Mouse (Mus musculus) liver, adult 2 months (tissue): ENCODE data around the gene Tm6sf2. TPM values are rescaled to one million over a fixed set of nuclear protein-coding genes. Genes with fewer than 3 reads are reported as not detected.

Experiments
- DNase-seq: peaks from one replicate; pipeline ENCODE4 v3.0.0-alpha.2; 2011; ENCODE audit warnings: low read depth, low spot score; ENCODE audit errors: extremely low read depth
- H3K27ac ChIP-seq: fragments of 200-500 bp; replicated peaks from 2 replicates; pipeline ENCODE4 v1.5.1; 2012; ENCODE audit warnings: low read depth, mild to moderate bottlenecking, control low read depth, inconsistent platforms, low read length; ENCODE audit not compliant: insufficient read depth
- H3K27me3 ChIP-seq: fragments of 200-500 bp; 2 replicates; pipeline ENCODE4 v1.6.1; 2012; ENCODE audit warnings: mild to moderate bottlenecking, moderate library complexity, low read length, inconsistent platforms; ENCODE audit not compliant: control insufficient read depth, insufficient read depth
- H3K36me3 ChIP-seq: fragments of 200-500 bp; 2 replicates; pipeline ENCODE4 v1.6.1; 2012; ENCODE audit warnings: low read length, inconsistent platforms; ENCODE audit not compliant: control insufficient read depth, insufficient read depth
- H3K4me1 ChIP-seq: fragments of 200-500 bp; 2 replicates; pipeline ENCODE4 v1.6.1; 2011; ENCODE audit warnings: low read length; ENCODE audit not compliant: control insufficient read depth, insufficient read depth
- H3K4me3 ChIP-seq: fragments of 200-500 bp; 2 replicates; pipeline ENCODE4 v1.5.1; 2011; ENCODE audit warnings: low read depth, mild to moderate bottlenecking, control low read depth, low read length, moderate library complexity; ENCODE audit not compliant: insufficient read depth
- H3K79me2 ChIP-seq: fragments of 200-500 bp; 2 replicates; pipeline ENCODE4 v1.6.1; 2012; ENCODE audit warnings: inconsistent platforms, mild to moderate bottlenecking, low read length, moderate library complexity; ENCODE audit not compliant: control insufficient read depth, insufficient read depth
- H3K9ac ChIP-seq: fragments of 200-500 bp; 2 replicates; pipeline ENCODE4 v1.6.1; 2012; ENCODE audit warnings: low read depth, mild to moderate bottlenecking, control low read depth, inconsistent platforms, low read length
- CTCF ChIP-seq: fragments of 200-500 bp; IDR thresholded peaks from 2 replicates; pipeline ENCODE4 v1.5.1; 2011; ENCODE audit warnings: low read depth, low read length, control low read depth
- POLR2A ChIP-seq: fragments of 200-500 bp; IDR thresholded peaks from 2 replicates; pipeline ENCODE4 v1.6.1; 2011; ENCODE audit warnings: low read length, control low read depth; ENCODE audit not compliant: insufficient read depth; ENCODE audit errors: extremely low read depth
- WGBS: fragments of 180-500 bp; shearing (Covaris S2); methylation state at CpG from one replicate; pipeline ENCODE4 v1.1.7; 2018; 5-methylcytosine and 5-hydroxymethylcytosine counted together
- polyA plus RNA-seq: library from polyadenylated mRNA; depleted of rRNA; stranded (reverse); fragments of >200 nt; gene quantifications from 2 replicates; pipeline ENCODE4 v1.2.3, GENCODE M21; 2012
- total RNA-seq: library from RNA; depleted of rRNA; stranded (reverse); fragments of >200 nt; gene quantifications from 2 replicates; pipeline ENCODE4 v1.2.3, GENCODE M21; 2014

Tm6sf2 gene
- total and polyA plus RNA-seq, 2 experiments: 43.8 to 152 TPM

DNA sequence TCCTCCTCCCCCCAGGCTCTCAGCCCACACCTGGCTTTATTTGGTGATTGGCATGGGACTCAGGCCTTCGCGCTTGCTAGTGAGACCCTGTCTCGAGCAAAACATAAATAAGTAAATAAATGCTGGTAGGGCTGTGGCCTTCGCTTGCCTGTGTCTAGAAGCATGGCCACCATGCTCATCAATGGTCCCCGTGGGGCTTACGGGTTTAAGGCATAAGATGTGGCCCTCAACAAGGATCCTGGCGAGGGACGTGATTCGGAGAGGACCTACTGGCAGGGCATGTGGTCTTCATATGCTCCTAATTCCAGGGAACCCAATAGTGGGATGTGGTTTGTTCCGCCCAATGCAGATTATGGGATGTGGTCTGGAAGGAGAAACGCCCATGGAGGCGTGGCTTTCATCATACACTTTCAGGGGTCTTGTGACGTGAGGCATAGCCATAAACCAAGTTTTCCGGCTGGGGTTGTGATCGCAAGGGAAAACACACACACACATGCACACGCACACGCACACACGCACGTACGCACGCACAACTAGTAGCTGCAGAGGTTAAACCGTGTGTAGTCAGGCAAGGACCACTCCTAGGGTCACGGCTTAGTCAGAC, 38.6 kb downstream of the Tm6sf2 start:
- no peaks in the 10 kb centered on the region for H3K79me2 ChIP-seq
- H3K9ac ChIP-seq: no peak overlapping the region
- H3K27ac ChIP-seq: no peak overlapping the region
- DNase-seq: no peak
- no peaks in the 10 kb centered on the region for H3K4me1 ChIP-seq
- TF ChIP-seq CTCF (no peak), POLR2A (no peak)
- H3K4me3 ChIP-seq: no peak overlapping the region
- H3K27me3 ChIP-seq: peaks cover 15% of the 10 kb centered on the region
- H3K36me3 ChIP-seq: no peaks in the 10 kb centered on the region
- WGBS: 54% methylated on average over 23 of the region's 23 CpGs

DNA sequence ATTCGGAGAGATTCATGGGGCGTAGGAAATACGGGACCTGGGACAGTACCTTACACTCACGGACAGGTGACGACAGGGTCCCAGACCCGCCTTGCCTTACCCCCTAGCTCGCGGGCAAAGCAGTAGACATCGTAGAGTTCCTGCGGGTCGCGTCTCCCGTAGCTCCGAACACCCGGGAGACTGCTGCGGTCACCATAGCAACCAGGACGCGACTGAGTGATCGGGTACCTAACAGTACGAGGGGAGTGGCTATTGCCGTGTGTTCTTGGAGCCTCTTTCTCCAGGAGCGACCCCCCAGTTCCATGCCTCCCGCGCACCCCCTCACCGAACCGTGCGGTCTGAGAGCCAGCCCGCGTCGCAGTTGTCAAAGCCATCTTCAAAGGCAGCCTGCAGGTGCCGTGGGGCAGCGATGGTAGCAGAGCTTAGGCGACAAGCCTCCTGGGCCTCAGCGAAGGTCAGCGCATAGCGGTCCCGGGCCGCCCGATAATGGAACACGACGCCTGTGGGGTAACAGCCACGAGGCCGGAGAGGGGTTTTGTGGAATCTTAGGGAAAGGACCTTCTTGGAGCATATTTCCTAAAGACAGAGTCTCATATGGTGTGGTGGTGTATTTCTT, 39.8 kb downstream of the Tm6sf2 start:
- TF ChIP-seq CTCF (no peak), POLR2A (no peak)
- no peaks in the 10 kb centered on the region for H3K36me3 ChIP-seq
- H3K4me3 ChIP-seq: no peak overlapping the region
- H3K9ac ChIP-seq: no peak overlapping the region
- H3K27ac ChIP-seq: no peak overlapping the region
- WGBS: 10% methylated on average over 43 of the region's 43 CpGs
- no peak for DNase-seq
- peaks cover 15% of the 10 kb centered on the region for H3K27me3 ChIP-seq
- no peaks in the 10 kb centered on the region for H3K4me1 ChIP-seq
- H3K79me2 ChIP-seq: no peaks in the 10 kb centered on the region

DNA sequence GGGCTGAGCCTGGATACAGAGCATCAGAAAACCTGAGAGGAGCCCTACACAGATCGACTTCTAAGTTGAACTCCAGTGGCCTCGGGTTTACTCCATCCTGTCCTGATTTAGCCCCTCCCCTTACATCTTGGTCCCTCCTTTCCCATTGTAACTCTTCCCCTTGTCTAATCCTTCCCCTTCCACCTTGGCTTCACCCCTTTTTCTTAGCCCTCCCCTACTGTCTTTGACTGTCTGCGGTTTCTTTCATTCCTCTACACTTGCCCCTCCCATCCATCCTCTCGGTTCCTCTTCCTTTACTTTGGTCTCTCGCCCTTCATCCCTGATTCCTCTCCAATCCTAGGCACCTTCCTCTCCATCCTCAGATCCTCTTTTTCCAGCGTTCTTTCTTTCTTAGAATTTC, 41.8 kb downstream of the Tm6sf2 start:
- 22% methylated on average over 6 of the region's 6 CpGs for WGBS
- Histone ChIP-seq H3K4me1 (no peaks in the 10 kb centered on the region), H3K36me3 (no peaks in the 10 kb centered on the region), H3K79me2 (no peaks in the 10 kb centered on the region), H3K27me3 (peaks cover 19% of the 10 kb centered on the region), H3K9ac (no peak overlapping the region), H3K4me3 (no peak overlapping the region), H3K27ac (no peak overlapping the region)
- TF ChIP-seq CTCF (no peak), POLR2A (no peak)
- no peak for DNase-seq

DNA sequence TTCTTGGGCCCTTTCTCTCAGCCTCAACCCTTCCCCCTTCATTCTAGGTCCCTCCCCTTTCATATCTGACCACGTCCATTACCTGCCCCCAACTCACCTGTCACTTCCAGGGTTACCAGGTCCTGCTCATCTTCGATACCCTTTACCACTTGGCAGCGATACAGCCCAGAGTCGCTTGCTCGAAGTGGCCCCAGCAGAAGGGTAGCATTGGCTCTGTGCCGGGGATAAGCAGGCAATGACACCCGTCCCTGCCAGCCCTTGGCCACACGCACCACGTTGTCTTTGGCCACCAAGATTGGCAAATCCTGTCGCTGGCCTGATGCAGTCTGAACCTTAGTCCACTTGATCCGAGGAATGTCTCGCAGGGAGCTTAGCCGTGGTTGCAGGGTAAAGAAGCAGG, 42.2 kb downstream of the Tm6sf2 start:
- Histone ChIP-seq H3K36me3 (no peaks in the 10 kb centered on the region), H3K4me3 (no peak overlapping the region), H3K27ac (no peak overlapping the region), H3K4me1 (no peaks in the 10 kb centered on the region), H3K9ac (no peak overlapping the region), H3K79me2 (no peaks in the 10 kb centered on the region), H3K27me3 (peaks cover 19% of the 10 kb centered on the region)
- WGBS: 61% methylated on average over 13 of the region's 13 CpGs
- DNase-seq: no peak
- TF ChIP-seq POLR2A: no peak
- TF ChIP-seq CTCF: no peak

DNA sequence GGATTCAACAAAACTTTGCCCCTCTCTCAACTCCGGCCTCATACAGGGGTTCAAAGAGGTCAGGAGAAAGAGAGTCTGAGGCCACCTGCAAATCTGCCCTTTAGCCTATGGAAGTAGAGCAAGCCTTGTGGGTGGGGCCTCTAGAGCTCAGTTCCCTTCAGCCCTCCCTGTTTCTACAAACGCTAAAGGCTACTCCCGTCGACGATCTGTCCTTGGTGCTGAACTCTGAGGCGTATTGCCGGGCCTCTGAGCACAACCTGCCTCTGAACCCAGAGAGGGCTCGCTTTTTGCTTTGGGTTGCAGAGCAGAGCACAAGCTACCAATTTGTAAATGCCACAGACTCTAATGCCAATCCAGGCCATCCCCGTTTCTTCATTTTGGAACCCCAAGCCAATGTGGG, 44.9 kb downstream of the Tm6sf2 start:
- no peaks in the 10 kb centered on the region for H3K36me3 ChIP-seq
- WGBS: 5% methylated on average over 9 of the region's 9 CpGs
- no peaks in the 10 kb centered on the region for H3K4me1 ChIP-seq
- TF ChIP-seq POLR2A: no peak
- no peak for TF ChIP-seq CTCF
- no peak for DNase-seq
- no peak overlapping the region for H3K9ac ChIP-seq
- no peaks in the 10 kb centered on the region for H3K79me2 ChIP-seq
- H3K4me3 ChIP-seq: no peak overlapping the region
- no peak overlapping the region for H3K27ac ChIP-seq
- peaks cover 16% of the 10 kb centered on the region; the same call in 1 of the 2 replicates for H3K27me3 ChIP-seq
